Mouse (Mus musculus): ENCODE measurements around the gene Col1a2. TPM values are rescaled to one million over a fixed set of nuclear protein-coding genes. Genes with fewer than 3 reads are reported as not detected.

Gene Col1a2
- polyA plus RNA-seq (2016; fragmentation: Nextera tagmentation; extraction: Ambion mirVana): 117 and 176 TPM in 2 replicates

DNA sequence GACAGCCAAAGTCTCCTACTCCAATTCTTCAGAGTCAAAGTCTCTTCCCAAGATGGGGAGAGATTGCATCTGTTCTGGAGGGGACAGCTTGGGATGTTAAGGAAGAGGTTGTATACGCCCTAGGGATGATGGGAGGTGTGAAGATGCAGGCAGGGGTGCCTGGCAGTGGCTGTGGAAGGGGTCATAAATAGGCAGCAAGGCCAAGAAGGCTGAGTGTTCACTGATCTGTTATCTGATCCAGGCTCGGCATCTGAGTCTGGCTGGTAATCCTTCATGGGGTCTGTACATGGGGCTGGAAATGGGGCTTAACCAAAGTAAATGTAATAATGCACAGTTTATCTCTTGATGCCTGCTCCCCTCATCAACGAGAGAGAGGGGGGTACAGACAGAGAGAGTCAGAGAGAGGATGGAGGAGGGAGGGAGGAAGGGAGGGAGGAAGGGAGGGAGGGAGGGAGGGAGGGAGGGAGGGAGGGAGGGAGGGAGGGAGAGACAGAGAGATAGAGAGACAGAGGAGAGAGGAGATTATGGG lies at the start of gene Col1a2:
TSS of gene Col1a2 (plus strand) at position 212 of the 529 bp plus-strand sequence.
- Histone ChIP-seq H3K4me3 (peak within 1 kb of the TSS; percentile 63), H3K36me3 (replicated peaks) (peaks cover 3% of the 10 kb centered on the region; the same call in 1 of the 2 replicates), H3K9me3 (no peaks in the 10 kb centered on the region), H3K27ac (replicated peaks) (peak within 1 kb of the TSS; percentile 83), H3K27me3 (replicated peaks; ENCODE audit: low read depth, poor library complexity, severe bottlenecking) (peaks cover 18% of the 10 kb centered on the region), H3K4me1 (peaks cover 29% of the 10 kb centered on the region)
- WGBS: 7% methylated on average over 3 of the region's 3 CpGs
- DNase-seq (ENCODE audit: low spot score): peak; percentile 35

DNA sequence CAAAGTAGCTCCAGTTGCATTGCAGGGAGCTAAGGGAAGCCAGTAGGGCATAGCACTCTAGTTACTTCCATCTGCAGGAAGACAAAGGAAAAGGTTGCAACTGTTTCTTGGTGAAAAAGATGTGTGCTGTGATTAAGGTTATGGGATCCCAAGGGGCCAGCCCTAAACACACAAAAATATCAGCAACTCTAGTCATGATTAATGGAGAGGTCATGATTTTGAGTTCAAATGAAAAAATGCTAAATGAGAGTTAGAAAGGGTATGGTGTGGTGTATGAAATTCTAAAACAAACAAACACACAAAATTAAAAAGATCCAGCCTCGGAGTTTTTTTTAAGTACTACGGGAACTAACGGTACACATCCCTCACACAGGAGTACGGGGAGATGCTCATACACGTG lies 49.1 kb upstream of the Col1a2 start:
- H3K36me3 ChIP-seq (replicated peaks): no peaks in the 10 kb centered on the region
- no peak for DNase-seq (ENCODE audit: low spot score)
- peak overlapping the region; percentile 88 for H3K27ac ChIP-seq (replicated peaks)
- H3K9me3 ChIP-seq: no peaks in the 10 kb centered on the region
- H3K4me3 ChIP-seq: no peak overlapping the region
- H3K4me1 ChIP-seq: peaks cover 37% of the 10 kb centered on the region
- WGBS: 32% methylated on average over 5 of the region's 5 CpGs
- H3K27me3 ChIP-seq (replicated peaks; ENCODE audit: low read depth, poor library complexity, severe bottlenecking): no peaks in the 10 kb centered on the region

- Histone ChIP-seq H3K9me3 (no peaks in the 10 kb centered on the region), H3K27ac (replicated peaks) (peak overlapping the region; percentile 88), H3K4me3 (no peak overlapping the region), H3K27me3 (replicated peaks; ENCODE audit: low read depth, poor library complexity, severe bottlenecking) (no peaks in the 10 kb centered on the region), H3K36me3 (replicated peaks) (no peaks in the 10 kb centered on the region), H3K4me1 (peaks cover 37% of the 10 kb centered on the region)
- 8% methylated on average over 5 of the region's 5 CpGs for WGBS
- peak; percentile 61 for DNase-seq (ENCODE audit: low spot score)
Measured at GRCm38 (mm10) chr6:4455961-4456617, 48.5 kb upstream of the Col1a2 start.

- Histone ChIP-seq H3K9me3 (no peaks in the 10 kb centered on the region), H3K27me3 (replicated peaks; ENCODE audit: low read depth, poor library complexity, severe bottlenecking) (no peaks in the 10 kb centered on the region), H3K4me3 (peak overlapping the region; percentile 9; the same call in 1 of the 2 replicates), H3K36me3 (replicated peaks) (no peaks in the 10 kb centered on the region), H3K4me1 (peaks cover 37% of the 10 kb centered on the region), H3K27ac (replicated peaks) (peak overlapping the region; percentile 88)
- 35% methylated on average over 12 of the region's 12 CpGs for WGBS
- peak; percentile 52 for DNase-seq (ENCODE audit: low spot score)
Measured at GRCm38 (mm10) chr6:4456691-4457447, 47.7 kb upstream of the Col1a2 start.

DNA sequence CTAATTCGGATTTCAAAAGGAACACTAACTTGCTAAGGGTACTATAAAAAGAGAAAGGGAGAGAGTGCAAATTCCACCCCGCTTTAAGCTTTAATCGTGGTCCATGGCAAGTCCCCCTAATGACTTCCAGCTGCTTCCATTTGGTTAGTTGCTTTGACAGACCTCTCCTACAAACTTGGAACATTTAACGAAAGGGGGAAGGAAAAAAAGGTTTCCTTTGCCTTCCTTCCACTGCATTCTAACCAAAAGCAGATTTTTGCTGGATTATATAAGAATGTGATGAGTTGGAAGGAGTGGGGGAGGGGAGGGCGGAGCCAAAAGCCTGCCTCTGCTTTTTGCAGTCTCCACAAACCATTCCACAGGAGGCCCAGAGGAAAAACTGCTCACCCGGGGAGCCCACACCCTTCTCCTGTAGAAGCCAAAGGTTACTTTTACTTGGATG lies 47.0 kb upstream of the Col1a2 start:
- Histone ChIP-seq H3K9me3 (no peaks in the 10 kb centered on the region), H3K27ac (replicated peaks) (peak overlapping the region; percentile 88), H3K27me3 (replicated peaks; ENCODE audit: low read depth, poor library complexity, severe bottlenecking) (no peaks in the 10 kb centered on the region), H3K4me1 (peaks cover 37% of the 10 kb centered on the region), H3K36me3 (replicated peaks) (no peaks in the 10 kb centered on the region), H3K4me3 (no peak overlapping the region)
- peak; percentile 88 for DNase-seq (ENCODE audit: low spot score)
- 12% methylated on average over 6 of the region's 6 CpGs for WGBS

GRCm38 (mm10) chr6:4465320-4465719 lies 39.3 kb upstream of the Col1a2 start:
- H3K27ac ChIP-seq (replicated peaks): no peak overlapping the region; the same call in 1 of the 2 replicates
- H3K27me3 ChIP-seq (replicated peaks; ENCODE audit: low read depth, poor library complexity, severe bottlenecking): no peaks in the 10 kb centered on the region
- H3K9me3 ChIP-seq: no peaks in the 10 kb centered on the region
- no peaks in the 10 kb centered on the region for H3K36me3 ChIP-seq (replicated peaks)
- no peak for DNase-seq (ENCODE audit: low spot score)
- no peak overlapping the region for H3K4me3 ChIP-seq
- H3K4me1 ChIP-seq: peaks cover 10% of the 10 kb centered on the region
- WGBS: 34% methylated on average over 3 of the region's 3 CpGs

DNA sequence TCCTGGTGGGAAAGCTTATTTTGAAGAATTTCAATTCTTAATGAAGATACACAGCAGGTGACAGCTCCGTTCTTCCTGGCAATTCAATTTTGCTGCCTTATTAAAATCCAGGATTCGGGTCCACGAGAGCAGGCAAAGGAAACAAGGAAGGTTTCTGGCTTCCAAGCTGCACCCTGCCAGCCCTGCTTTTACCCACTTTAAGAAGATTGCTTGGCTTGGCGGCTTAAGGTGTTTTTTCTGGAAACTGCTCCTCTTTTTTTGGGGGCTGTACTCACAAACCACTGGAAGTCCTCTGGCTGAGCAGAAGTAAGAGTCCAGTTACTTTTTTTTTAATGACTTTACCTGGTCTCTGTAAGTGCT lies 21.1 kb upstream of the Col1a2 start:
- DNase-seq (ENCODE audit: low spot score): peak; percentile 17
- 44% methylated on average over 4 of the region's 4 CpGs for WGBS
- Histone ChIP-seq H3K36me3 (replicated peaks) (no peaks in the 10 kb centered on the region), H3K9me3 (no peaks in the 10 kb centered on the region), H3K4me1 (peaks cover 46% of the 10 kb centered on the region), H3K27me3 (replicated peaks; ENCODE audit: low read depth, poor library complexity, severe bottlenecking) (no peaks in the 10 kb centered on the region), H3K4me3 (no peak overlapping the region), H3K27ac (replicated peaks) (peak overlapping the region; percentile 81)

GRCm38 (mm10) chr6:4483937-4484601 lies 20.5 kb upstream of the Col1a2 start:
- H3K4me1 ChIP-seq: peaks cover 52% of the 10 kb centered on the region
- H3K27ac ChIP-seq (replicated peaks): peak overlapping the region; percentile 81
- no peaks in the 10 kb centered on the region for H3K27me3 ChIP-seq (replicated peaks; ENCODE audit: low read depth, poor library complexity, severe bottlenecking)
- no peaks in the 10 kb centered on the region for H3K36me3 ChIP-seq (replicated peaks)
- 31% methylated on average over 7 of the region's 7 CpGs for WGBS
- H3K9me3 ChIP-seq: no peaks in the 10 kb centered on the region
- peak; percentile 64 for DNase-seq (ENCODE audit: low spot score)
- peak overlapping the region; percentile 36; the same call in 1 of the 2 replicates for H3K4me3 ChIP-seq

GRCm38 (mm10) chr6:4488349-4488748 lies 16.3 kb upstream of the Col1a2 start:
- Histone ChIP-seq H3K36me3 (replicated peaks) (no peaks in the 10 kb centered on the region), H3K27me3 (replicated peaks; ENCODE audit: low read depth, poor library complexity, severe bottlenecking) (no peaks in the 10 kb centered on the region), H3K4me1 (peaks cover 62% of the 10 kb centered on the region), H3K27ac (replicated peaks) (peak overlapping the region; percentile 87), H3K4me3 (no peak overlapping the region), H3K9me3 (no peaks in the 10 kb centered on the region)
- no peak for DNase-seq (ENCODE audit: low spot score)
- 7% methylated on average over 1 of the region's 1 CpGs for WGBS

DNA sequence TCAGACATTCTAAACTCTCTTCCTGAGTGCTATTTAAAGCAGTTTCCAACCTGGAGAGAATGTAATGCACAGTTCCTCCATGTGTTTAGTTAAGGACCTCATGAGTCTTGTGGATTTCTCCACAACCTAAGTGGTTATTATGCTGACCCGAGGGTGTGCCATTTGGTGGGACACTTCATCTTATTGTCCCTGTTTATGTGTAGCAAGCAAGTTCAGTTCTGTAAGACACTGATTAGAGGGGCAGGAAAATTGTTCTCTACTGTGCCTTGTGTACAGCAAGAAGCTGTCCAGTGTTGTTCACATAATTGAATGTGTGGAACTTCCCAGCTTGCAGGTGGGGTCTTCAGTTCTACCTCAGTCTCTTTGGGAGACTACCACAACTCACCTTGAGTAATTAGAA lies 15.6 kb upstream of the Col1a2 start:
- peaks cover 56% of the 10 kb centered on the region for H3K4me1 ChIP-seq
- DNase-seq (ENCODE audit: low spot score): no peak
- H3K36me3 ChIP-seq (replicated peaks): no peaks in the 10 kb centered on the region
- WGBS: 43% methylated on average over 1 of the region's 1 CpGs
- peak overlapping the region; percentile 33 for H3K4me3 ChIP-seq
- H3K27me3 ChIP-seq (replicated peaks; ENCODE audit: low read depth, poor library complexity, severe bottlenecking): no peaks in the 10 kb centered on the region
- H3K27ac ChIP-seq (replicated peaks): peak overlapping the region; percentile 87
- H3K9me3 ChIP-seq: no peaks in the 10 kb centered on the region

DNA sequence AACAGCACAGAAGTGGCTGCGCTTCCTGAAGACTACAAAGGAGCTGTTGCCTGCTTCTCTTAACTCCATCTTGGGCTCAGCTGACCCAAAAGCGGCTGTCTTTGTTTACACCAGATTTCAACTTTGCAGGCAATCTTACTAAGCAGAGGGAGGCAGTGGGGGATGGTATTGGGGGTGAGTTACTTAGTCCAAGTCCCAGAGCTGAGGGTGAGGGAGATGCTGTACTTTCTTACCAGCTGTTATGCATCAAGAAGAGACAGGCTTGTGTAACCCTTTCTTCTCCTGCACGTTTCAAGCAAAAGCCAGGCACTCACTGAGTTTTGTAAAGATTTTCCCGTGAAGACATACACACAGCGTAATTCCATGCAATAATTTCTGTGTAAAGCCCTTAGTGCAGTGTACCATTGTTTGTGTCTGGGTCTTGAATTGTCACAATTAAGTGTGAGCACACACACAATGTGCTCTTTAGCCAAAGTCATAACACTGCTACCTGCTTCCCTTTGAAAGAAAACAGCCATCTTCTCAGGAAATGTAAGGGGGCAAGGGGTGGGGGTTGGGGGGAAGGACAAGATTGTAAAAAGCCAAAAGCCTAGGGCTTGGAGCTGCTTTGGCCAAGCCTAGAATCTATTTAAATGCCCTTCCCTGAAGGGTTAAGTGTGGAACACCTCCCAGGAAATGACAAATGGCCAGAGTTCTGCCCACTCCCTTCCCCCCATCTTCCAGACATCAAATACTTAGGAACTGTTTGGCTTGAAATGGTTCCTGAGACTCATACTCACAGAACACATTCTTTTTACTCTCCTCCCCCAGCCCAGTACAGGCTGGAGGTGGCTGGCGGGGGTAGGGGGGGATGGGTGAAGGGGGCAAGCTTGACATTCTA lies 15.0 kb upstream of the Col1a2 start:
- Histone ChIP-seq H3K9me3 (no peaks in the 10 kb centered on the region), H3K36me3 (replicated peaks) (no peaks in the 10 kb centered on the region), H3K27me3 (replicated peaks; ENCODE audit: low read depth, poor library complexity, severe bottlenecking) (no peaks in the 10 kb centered on the region), H3K4me3 (peak overlapping the region; percentile 33), H3K4me1 (peaks cover 49% of the 10 kb centered on the region), H3K27ac (replicated peaks) (peak overlapping the region; percentile 87)
- WGBS: 22% methylated on average over 6 of the region's 6 CpGs
- DNase-seq (ENCODE audit: low spot score): peak; percentile 78
